10 mouse cellular contexts compared by ENCODE assay signal in genomic region chr3:96541328-96542078, GRCm38 (mm10). TPM values are rescaled to one million over a fixed set of nuclear protein-coding genes. Genes with fewer than 3 reads are reported as not detected.
A peak's percentile ranks its signal among the peaks of the same experiment; 100 is the strongest.
DNase-seq lines count a peak whose midpoint lies in the region; ATAC-seq and TF ChIP-seq lines count a peak whose summit lies in the region.
"Had no signal": no experiment of that assay in that cellular context is flagged by ENCODE, and none has a peak within 500 bp of the region (broad histone marks: within the 10 kb centered on the region; RNA-seq: fewer than 3 reads in every experiment).

No protein-coding gene starts in this region.

- TF ChIP-seq CTCF in lung, embryonic 14.5 days (IDR thresholded peaks at IDR 0.05; ENCODE audit: low read depth), result peak; percentile 46
- no peak for TF ChIP-seq CTCF in lung, adult 2 months (IDR thresholded peaks at IDR 0.05; ENCODE audit: insufficient read depth, low read length)
- TF ChIP-seq CTCF in forebrain, postnatal 0 days (IDR thresholded peaks at IDR 0.05; ENCODE audit: low read depth), result peak; percentile 58
- no peak for TF ChIP-seq CTCF in thymus, adult 2 months (IDR thresholded peaks at IDR 0.05; ENCODE audit: borderline replicate concordance, control insufficient read depth, extremely low read depth, insufficient read depth, low read length, poor library complexity)

- TF ChIP-seq POLR2A in lung, adult 2 months (IDR thresholded peaks at IDR 0.05; ENCODE audit: borderline replicate concordance, extremely low read depth, low read depth, low read length), result no peak
- no peak for TF ChIP-seq POLR2A in thymus, adult 2 months (IDR thresholded peaks at IDR 0.05; ENCODE audit: control insufficient read depth, extremely low read depth, insufficient read depth, low read length, poor library complexity)

- H3K4me3 ChIP-seq in lung, embryonic 14.5 days (ENCODE audit: low read depth, low read length), result no peak overlapping the region
- H3K4me3 ChIP-seq in lung, adult 2 months (replicated peaks; ENCODE audit: extremely low read depth, low read depth, low read length), result no peak overlapping the region
- H3K4me3 ChIP-seq in forebrain, postnatal 0 days (ENCODE audit: low read depth, low read length), result no peak overlapping the region
- H3K4me3 ChIP-seq in thymus, adult 2 months (ENCODE audit: control insufficient read depth, insufficient read depth, low read length), result no peak overlapping the region

- 15% methylated on average over 14 of the region's 14 CpGs for WGBS in lung, embryonic 14.5 days
- 29% methylated on average over 14 of the region's 14 CpGs for WGBS in lung, adult 2 months
- 18% methylated on average over 14 of the region's 14 CpGs for WGBS in forebrain, postnatal 0 days
- 59% methylated on average over 14 of the region's 14 CpGs for WGBS in thymus, adult 2 months

- DNase-seq in adrenal gland, postnatal 14 days, result peak; percentile 46
- DNase-seq in adrenal gland, postnatal 25 days, result no peak
- peak; percentile 37 for DNase-seq in lung, embryonic 14.5 days
- DNase-seq in lung, adult 2 months, result no peak
- DNase-seq in forebrain, postnatal 0 days, result no peak
- peak; percentile 68 for DNase-seq in retina, embryonic 14.5 days (ENCODE audit: low spot score)
- DNase-seq in thymus, adult 2 months, result no peak
- DNase-seq in yolk sac, embryonic 10.5 days (ENCODE audit: low spot score), result no peak
- DNase-seq: gastrocnemius, postnatal 10 days; layer of hippocampus, postnatal 36 days had no signal

- no peak overlapping the region for H3K27ac ChIP-seq in lung, embryonic 14.5 days (ENCODE audit: low read depth)
- no peak overlapping the region for H3K27ac ChIP-seq in forebrain, postnatal 0 days (ENCODE audit: low read depth, low read length)
- H3K27ac ChIP-seq in thymus, adult 2 months (ENCODE audit: control insufficient read depth, insufficient read depth, low read length), result no peak overlapping the region

- H3K4me1 ChIP-seq in lung, embryonic 14.5 days (ENCODE audit: insufficient read depth), result no peaks in the 10 kb centered on the region
- no peaks in the 10 kb centered on the region for H3K4me1 ChIP-seq in lung, adult 2 months (ENCODE audit: control insufficient read depth, insufficient read depth, low read length)
- H3K4me1 ChIP-seq in forebrain, postnatal 0 days (ENCODE audit: insufficient read depth), result 0 out of 2 replicates have a peak, but pooled peaks cover 2% of the 10 kb centered on the region
- no peaks in the 10 kb centered on the region for H3K4me1 ChIP-seq in thymus, adult 2 months (replicated peaks; ENCODE audit: control insufficient read depth, insufficient read depth, low read length)

- H3K9me3 ChIP-seq in lung, embryonic 14.5 days (ENCODE audit: low read depth, low read length), result no peaks in the 10 kb centered on the region
- no peaks in the 10 kb centered on the region for H3K9me3 ChIP-seq in forebrain, postnatal 0 days (ENCODE audit: low read length)

- H3K36me3 ChIP-seq in lung, embryonic 14.5 days (ENCODE audit: insufficient read depth), result no peaks in the 10 kb centered on the region
- H3K36me3 ChIP-seq in forebrain, postnatal 0 days (ENCODE audit: insufficient read depth), result no peaks in the 10 kb centered on the region
- H3K36me3 ChIP-seq in thymus, adult 2 months (ENCODE audit: control insufficient read depth, insufficient read depth, low read length), result no peaks in the 10 kb centered on the region

- no peak overlapping the region for H3K4me2 ChIP-seq in lung, embryonic 14.5 days
- no peak overlapping the region for H3K4me2 ChIP-seq in forebrain, postnatal 0 days (ENCODE audit: low read depth)

- no peaks in the 10 kb centered on the region for H3K27me3 ChIP-seq in lung, embryonic 14.5 days (ENCODE audit: insufficient read depth, low read length)
- no peaks in the 10 kb centered on the region for H3K27me3 ChIP-seq in forebrain, postnatal 0 days (ENCODE audit: insufficient read depth, low read length)
- H3K27me3 ChIP-seq in thymus, adult 2 months (ENCODE audit: control insufficient read depth, insufficient read depth, low read length), result no peaks in the 10 kb centered on the region

- no peak overlapping the region for H3K9ac ChIP-seq in lung, embryonic 14.5 days
- no peak overlapping the region for H3K9ac ChIP-seq in forebrain, postnatal 0 days

- ATAC-seq in lung, embryonic 14.5 days (ENCODE audit: insufficient read depth), result no peak
- no peak for ATAC-seq in forebrain, postnatal 0 days

RNA-seq across cellular contexts. Expression of gene Txnip, which starts 16.3 kb away (rescaled TPM):
- 479 and 772 TPM in 2 replicates for total RNA-seq in adrenal gland, postnatal 14 days (2021)
- 421 and 586 TPM in 2 replicates for total RNA-seq in adrenal gland, postnatal 25 days (2021)
- 77.2 and 96.5 TPM in 2 replicates for polyA plus RNA-seq in lung, embryonic 14.5 days (2014; fragmentation: Nextera tagmentation; extraction: Ambion mirVana)
- polyA plus RNA-seq in lung, adult 2 months (2012; rRNA removed), result 687 and 806 TPM in 2 replicates
- 122 and 176 TPM in 2 replicates for total RNA-seq in forebrain, postnatal 0 days (2014; rRNA removed)
- polyA plus RNA-seq in forebrain, postnatal 0 days (2015; fragmentation: Nextera tagmentation; extraction: Ambion mirVana), result 116 and 135 TPM in 2 replicates
- 587 and 719 TPM in 2 replicates for polyA plus RNA-seq in thymus, adult 2 months (2012; rRNA removed)

RNA-seq across cellular contexts. Expression of gene Hfe2, which starts 16.5 kb away (rescaled TPM):
- 6.9 TPM in 1 of 2 replicates, not detected in the other for total RNA-seq in adrenal gland, postnatal 14 days (2021)
- not detected in 2 replicates for total RNA-seq in adrenal gland, postnatal 25 days (2021)
- polyA plus RNA-seq in lung, embryonic 14.5 days (2014; fragmentation: Nextera tagmentation; extraction: Ambion mirVana), result 0.20 and 0.35 TPM in 2 replicates
- 4.6 and 13.8 TPM in 2 replicates for polyA plus RNA-seq in lung, adult 2 months (2012; rRNA removed)
- 0.54 and 1.6 TPM in 2 replicates for total RNA-seq in forebrain, postnatal 0 days (2014; rRNA removed)
- polyA plus RNA-seq in forebrain, postnatal 0 days (2015; fragmentation: Nextera tagmentation; extraction: Ambion mirVana), result 0.82 and 1.4 TPM in 2 replicates
- 1.3 and 10.4 TPM in 2 replicates for polyA plus RNA-seq in thymus, adult 2 months (2012; rRNA removed)

RNA-seq across cellular contexts. Expression of gene Gm16253, which starts 35.3 kb away (rescaled TPM):
- total RNA-seq in adrenal gland, postnatal 14 days (2021), result not detected in 2 replicates
- total RNA-seq in adrenal gland, postnatal 25 days (2021), result not detected in 2 replicates
- 0.89 and 1.2 TPM in 2 replicates for polyA plus RNA-seq in lung, embryonic 14.5 days (2014; fragmentation: Nextera tagmentation; extraction: Ambion mirVana)
- not detected in 2 replicates for polyA plus RNA-seq in lung, adult 2 months (2012; rRNA removed)
- not detected in 2 replicates for total RNA-seq in forebrain, postnatal 0 days (2014; rRNA removed)
- polyA plus RNA-seq in forebrain, postnatal 0 days (2015; fragmentation: Nextera tagmentation; extraction: Ambion mirVana), result not detected in 2 replicates
- polyA plus RNA-seq in thymus, adult 2 months (2012; rRNA removed), result not detected in 2 replicates
- total RNA-seq: layer of hippocampus, postnatal 36 days had no signal

RNA-seq across cellular contexts. Expression of gene Polr3gl, which starts 52.5 kb away (rescaled TPM):
- total RNA-seq in adrenal gland, postnatal 14 days (2021), result 35.0 and 36.1 TPM in 2 replicates
- 37.7 and 44.9 TPM in 2 replicates for total RNA-seq in adrenal gland, postnatal 25 days (2021)
- polyA plus RNA-seq in lung, embryonic 14.5 days (2014; fragmentation: Nextera tagmentation; extraction: Ambion mirVana), result 17.8 and 22.9 TPM in 2 replicates
- 18.3 and 21.3 TPM in 2 replicates for polyA plus RNA-seq in lung, adult 2 months (2012; rRNA removed)
- 25.7 and 31.8 TPM in 2 replicates for total RNA-seq in forebrain, postnatal 0 days (2014; rRNA removed)
- polyA plus RNA-seq in forebrain, postnatal 0 days (2015; fragmentation: Nextera tagmentation; extraction: Ambion mirVana), result 27.8 and 35.9 TPM in 2 replicates
- 17.8 and 18.2 TPM in 2 replicates for polyA plus RNA-seq in thymus, adult 2 months (2012; rRNA removed)

RNA-seq across cellular contexts. Expression of gene Ankrd34a, which starts 54.9 kb away (rescaled TPM):
- 0.49 and 0.70 TPM in 2 replicates for total RNA-seq in adrenal gland, postnatal 14 days (2021)
- total RNA-seq in adrenal gland, postnatal 25 days (2021), result 0.71 and 0.97 TPM in 2 replicates
- polyA plus RNA-seq in lung, embryonic 14.5 days (2014; fragmentation: Nextera tagmentation; extraction: Ambion mirVana), result 2.0 and 2.5 TPM in 2 replicates
- 0.27 and 0.44 TPM in 2 replicates for polyA plus RNA-seq in lung, adult 2 months (2012; rRNA removed)
- total RNA-seq in forebrain, postnatal 0 days (2014; rRNA removed), result 17.7 and 19.3 TPM in 2 replicates
- polyA plus RNA-seq in forebrain, postnatal 0 days (2015; fragmentation: Nextera tagmentation; extraction: Ambion mirVana), result 17.6 and 19.2 TPM in 2 replicates
- polyA plus RNA-seq in thymus, adult 2 months (2012; rRNA removed), result 0.18 and 0.49 TPM in 2 replicates

Comparison
In these comparisons a context has a peak if more than half of its experiments do, and no peak if none do; other contexts are left out.
1. DNase-seq: peak in adrenal gland, postnatal 14 days (single experiment), lung, embryonic 14.5 days (single experiment) and retina, embryonic 14.5 days (single experiment); none in adrenal gland, postnatal 25 days (single experiment), lung, adult 2 months (single experiment), forebrain, postnatal 0 days (single experiment), thymus, adult 2 months (single experiment) and yolk sac, embryonic 10.5 days (single experiment).
2. CTCF ChIP-seq: peak in lung, embryonic 14.5 days (single experiment) and forebrain, postnatal 0 days (single experiment); none in lung, adult 2 months (single experiment) and thymus, adult 2 months (single experiment).